Mouse (Mus musculus) hindbrain, embryonic 15.5 days (tissue): ENCODE data around the gene Cdk13. TPM values are rescaled to one million over a fixed set of nuclear protein-coding genes. Genes with fewer than 3 reads are reported as not detected.

ENCODE experiments used
- ATAC-seq: fragments of 200-750 bp; cut with Nextera tagmentation; 2 replicates; pipeline ENCODE4 v1.8.0; 2017; ENCODE audit warnings: low read depth, moderate number of reproducible peaks, moderate TSS enrichment; ENCODE audit not compliant: low FRiP score
- H3K27ac ChIP-seq: fragments of 300-500 bp; sonication (generic); replicated peaks from 2 replicates; pipeline ENCODE4 v1.5.1; 2015; ENCODE audit warnings: mild to moderate bottlenecking, inconsistent platforms
- H3K27me3 ChIP-seq: fragments of 300-500 bp; sonication (generic); 2 replicates; pipeline ENCODE4 v1.6.1; 2015; ENCODE audit warnings: control low read depth, inconsistent platforms
- H3K36me3 ChIP-seq: fragments of 300-500 bp; sonication (generic); 2 replicates; pipeline ENCODE4 v1.6.1; 2015; ENCODE audit warnings: control low read depth, inconsistent platforms
- H3K4me1 ChIP-seq: fragments of 300-500 bp; sonication (generic); replicated peaks from 2 replicates; pipeline ENCODE4 v1.6.1; 2015; ENCODE audit warnings: control low read depth, inconsistent platforms
- H3K4me2 ChIP-seq: fragments of 300-500 bp; sonication (generic); 2 replicates; pipeline ENCODE4 v1.6.1; 2015; ENCODE audit warnings: moderate library complexity, mild to moderate bottlenecking, inconsistent platforms
- H3K4me3 ChIP-seq: fragments of 300-500 bp; sonication (generic); 2 replicates; pipeline ENCODE4 v1.5.1; 2015; ENCODE audit warnings: mild to moderate bottlenecking, inconsistent platforms
- H3K9ac ChIP-seq: fragments of 300-500 bp; sonication (generic); 2 replicates; pipeline ENCODE4 v1.6.1; 2015; ENCODE audit warnings: inconsistent platforms
- H3K9me3 ChIP-seq: fragments of 300-500 bp; sonication (generic); 2 replicates; pipeline ENCODE4 v1.6.1; 2016; ENCODE audit warnings: control low read depth, inconsistent platforms
- WGBS: fragments of 180-500 bp; shearing (Covaris S2); methylation state at CpG from one replicate; pipeline ENCODE4 v1.1.7; 2015; 5-methylcytosine and 5-hydroxymethylcytosine counted together
- polyA plus RNA-seq: library from polyadenylated mRNA; unstranded; fragments of >200 nt; fragmentation: Nextera tagmentation; extraction: Ambion mirVana; gene quantifications from 2 replicates; pipeline ENCODE4 v1.2.1, GENCODE M21; 2015

The Cdk13 gene
- 13.8 and 15.7 TPM in 2 replicates for polyA plus RNA-seq

GRCm38 (mm10) chr13:17804909-17805613 lies at the start of gene Cdk13:
Gene Cdk13 (minus strand): TSS chr13:17805097.
- H3K9ac ChIP-seq = peak within 1 kb of the TSS; percentile 91
- WGBS = under 1% methylated on average over 74 of the region's 110 CpGs
- H3K9me3 ChIP-seq = no peaks in the 10 kb centered on the region

DNA sequence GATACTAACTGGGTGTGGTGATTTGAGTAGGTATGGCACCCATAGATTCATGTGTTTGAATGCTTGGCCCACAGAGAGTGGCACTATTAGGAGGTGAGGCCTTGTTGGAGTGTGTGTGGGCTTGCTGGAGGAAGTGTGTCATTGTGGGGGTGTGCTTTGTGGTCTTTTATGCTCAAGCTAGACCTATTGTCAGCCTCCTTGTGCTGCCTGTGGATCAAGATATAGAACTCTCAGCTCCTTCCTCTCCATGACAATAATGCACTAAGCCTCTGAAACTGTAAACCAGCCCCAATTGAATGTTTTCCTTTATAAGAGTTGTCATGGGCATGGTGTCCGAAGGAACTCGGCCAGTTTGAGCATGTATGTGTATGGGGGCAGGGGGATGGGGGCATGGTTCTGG lies 38.4 kb upstream of the Cdk13 start:
- Histone ChIP-seq H3K27me3 (no peaks in the 10 kb centered on the region), H3K9me3 (no peaks in the 10 kb centered on the region), H3K4me1 (no peaks in the 10 kb centered on the region), H3K4me3 (no peak overlapping the region), H3K36me3 (no peaks in the 10 kb centered on the region), H3K9ac (no peak overlapping the region), H3K4me2 (no peak overlapping the region), H3K27ac (no peak overlapping the region)
- no peak for ATAC-seq
- 73% methylated on average over 2 of the region's 2 CpGs for WGBS

More at GRCm38 (mm10) chr13:17804909-17805613, at the start of gene Cdk13:
- Histone ChIP-seq H3K27me3 (no peaks in the 10 kb centered on the region), H3K4me3 (peak within 1 kb of the TSS; percentile 99), H3K27ac (peak within 1 kb of the TSS; percentile 97), H3K4me1 (peaks cover 22% of the 10 kb centered on the region), H3K36me3 (no peaks in the 10 kb centered on the region), H3K4me2 (peak within 1 kb of the TSS; percentile 88)
- ATAC-seq = peak; percentile 98

DNA sequence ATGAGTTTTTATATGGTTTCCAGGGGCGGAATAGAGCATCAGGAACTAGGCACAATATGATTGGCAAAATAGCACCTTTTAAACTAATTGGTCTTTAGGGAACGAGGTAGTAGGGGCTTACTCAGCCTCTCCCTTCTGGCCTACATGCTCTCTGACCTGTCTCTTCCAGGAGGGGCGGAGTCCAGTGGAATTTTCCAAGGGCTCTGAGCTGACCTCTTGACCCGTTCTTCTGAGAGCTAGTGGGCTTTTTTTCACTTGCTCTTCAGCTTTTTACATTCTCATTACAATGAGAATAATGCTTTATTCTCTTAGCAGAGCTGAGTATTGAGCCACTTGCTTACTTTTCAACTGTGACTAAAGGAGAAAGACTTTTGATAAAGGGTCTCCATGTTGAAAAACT lies 37.9 kb upstream of the Cdk13 start:
- no peak overlapping the region for H3K27ac ChIP-seq
- no peak overlapping the region for H3K9ac ChIP-seq
- no peaks in the 10 kb centered on the region for H3K4me1 ChIP-seq
- no peaks in the 10 kb centered on the region for H3K27me3 ChIP-seq
- H3K4me3 ChIP-seq = no peak overlapping the region
- ATAC-seq = no peak
- no peak overlapping the region for H3K4me2 ChIP-seq
- no peaks in the 10 kb centered on the region for H3K9me3 ChIP-seq
- 24% methylated on average over 4 of the region's 4 CpGs for WGBS
- no peaks in the 10 kb centered on the region for H3K36me3 ChIP-seq

DNA sequence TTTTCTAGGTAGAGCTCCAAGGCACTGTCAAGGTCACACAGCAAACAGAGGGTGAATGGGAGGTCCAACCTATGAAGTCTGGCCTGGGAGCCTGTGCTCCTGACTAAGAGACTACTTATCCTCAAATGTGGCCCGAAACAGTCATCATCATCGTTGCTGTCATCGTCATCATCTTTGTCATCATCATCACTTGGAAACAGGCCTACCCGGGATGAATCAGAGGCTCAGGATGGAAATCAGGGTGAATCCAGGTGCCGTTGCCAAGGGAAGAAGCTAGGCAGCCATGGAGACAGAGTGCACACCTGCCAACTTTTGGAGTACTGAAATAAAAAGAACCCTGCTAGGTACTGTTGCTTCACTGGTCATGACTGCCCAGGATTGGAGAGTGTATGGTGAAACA lies 34.2 kb upstream of the Cdk13 start:
- no peaks in the 10 kb centered on the region for H3K36me3 ChIP-seq
- H3K4me2 ChIP-seq = no peak overlapping the region
- H3K27ac ChIP-seq = no peak overlapping the region
- H3K9me3 ChIP-seq = no peaks in the 10 kb centered on the region
- no peak for ATAC-seq
- no peak overlapping the region for H3K4me3 ChIP-seq
- no peaks in the 10 kb centered on the region for H3K4me1 ChIP-seq
- WGBS = 90% methylated on average over 5 of the region's 5 CpGs
- H3K9ac ChIP-seq = no peak overlapping the region
- no peaks in the 10 kb centered on the region for H3K27me3 ChIP-seq

DNA sequence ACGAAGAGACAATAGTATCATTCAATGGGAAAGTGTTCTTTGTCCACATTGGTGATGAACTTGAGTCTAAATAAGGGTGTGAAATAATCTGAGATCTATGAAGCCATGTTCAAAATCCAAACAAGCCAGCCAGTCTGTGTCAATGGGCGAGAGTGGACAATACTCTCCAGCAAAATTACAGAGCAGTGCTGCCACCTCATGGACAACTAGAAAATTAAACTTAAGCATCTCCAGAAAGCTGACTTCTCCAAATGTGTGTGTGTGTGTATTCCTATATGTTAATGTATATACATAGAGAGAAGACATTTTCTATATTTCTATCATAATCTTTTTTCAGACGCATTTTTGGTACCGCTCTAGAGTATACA lies 33.6 kb upstream of the Cdk13 start:
- H3K4me2 ChIP-seq = no peak overlapping the region
- no peak overlapping the region for H3K4me3 ChIP-seq
- H3K9me3 ChIP-seq = no peaks in the 10 kb centered on the region
- H3K27ac ChIP-seq = no peak overlapping the region
- WGBS = 36% methylated on average over 4 of the region's 4 CpGs
- H3K27me3 ChIP-seq = no peaks in the 10 kb centered on the region
- H3K36me3 ChIP-seq = no peaks in the 10 kb centered on the region
- ATAC-seq = peak; percentile 61; the same call in 1 of the 2 replicates
- H3K9ac ChIP-seq = no peak overlapping the region
- H3K4me1 ChIP-seq = no peaks in the 10 kb centered on the region

GRCm38 (mm10) chr13:17837610-17838483 lies 33.0 kb upstream of the Cdk13 start:
- no peaks in the 10 kb centered on the region for H3K9me3 ChIP-seq
- no peak overlapping the region for H3K4me2 ChIP-seq
- WGBS = 45% methylated on average over 16 of the region's 16 CpGs
- no peak overlapping the region for H3K27ac ChIP-seq
- ATAC-seq = peak; percentile 27; the same call in 1 of the 2 replicates
- no peaks in the 10 kb centered on the region for H3K36me3 ChIP-seq
- no peaks in the 10 kb centered on the region for H3K27me3 ChIP-seq
- H3K4me1 ChIP-seq = no peaks in the 10 kb centered on the region
- H3K4me3 ChIP-seq = no peak overlapping the region
- H3K9ac ChIP-seq = no peak overlapping the region

- Histone ChIP-seq H3K36me3 (no peaks in the 10 kb centered on the region), H3K27me3 (no peaks in the 10 kb centered on the region), H3K9ac (no peak overlapping the region), H3K9me3 (no peaks in the 10 kb centered on the region), H3K27ac (no peak overlapping the region), H3K4me3 (no peak overlapping the region), H3K4me2 (no peak overlapping the region), H3K4me1 (no peaks in the 10 kb centered on the region)
- 84% methylated on average over 7 of the region's 7 CpGs for WGBS
- no peak for ATAC-seq
Observed at GRCm38 (mm10) chr13:17836808-17837207, 31.9 kb upstream of the Cdk13 start.

- 87% methylated on average over 3 of the region's 3 CpGs for WGBS
- Histone ChIP-seq H3K9me3 (no peaks in the 10 kb centered on the region), H3K9ac (no peak overlapping the region), H3K27ac (no peak overlapping the region), H3K4me1 (no peaks in the 10 kb centered on the region), H3K36me3 (no peaks in the 10 kb centered on the region), H3K27me3 (no peaks in the 10 kb centered on the region), H3K4me2 (no peak overlapping the region), H3K4me3 (no peak overlapping the region)
- ATAC-seq = no peak
Observed at GRCm38 (mm10) chr13:17832940-17833339, 28.0 kb upstream of the Cdk13 start.

DNA sequence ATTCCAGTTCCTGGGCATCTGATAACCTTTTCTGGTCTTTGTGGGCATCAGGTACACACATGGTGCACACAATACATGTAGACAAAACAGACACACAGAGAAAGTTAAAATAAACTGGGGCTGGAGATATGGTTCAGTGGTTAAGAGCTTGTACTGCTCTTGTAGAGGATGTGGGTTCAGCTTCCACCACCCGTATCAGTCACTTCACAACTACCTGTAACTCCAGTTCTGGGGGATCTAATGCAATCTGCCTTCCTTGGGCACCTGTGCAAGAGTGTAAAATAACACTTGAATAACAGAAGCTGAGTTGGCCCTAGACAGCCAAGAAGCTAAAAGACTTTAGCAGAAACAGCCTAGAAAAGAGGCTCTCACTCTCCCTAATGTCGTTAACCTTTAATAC lies 12.3 kb upstream of the Cdk13 start:
- Histone ChIP-seq H3K4me3 (no peak overlapping the region), H3K27me3 (no peaks in the 10 kb centered on the region), H3K9ac (no peak overlapping the region), H3K27ac (no peak overlapping the region), H3K4me1 (no peaks in the 10 kb centered on the region), H3K36me3 (no peaks in the 10 kb centered on the region), H3K4me2 (no peak overlapping the region), H3K9me3 (no peaks in the 10 kb centered on the region)
- 93% methylated on average over 2 of the region's 2 CpGs for WGBS
- ATAC-seq = no peak

DNA sequence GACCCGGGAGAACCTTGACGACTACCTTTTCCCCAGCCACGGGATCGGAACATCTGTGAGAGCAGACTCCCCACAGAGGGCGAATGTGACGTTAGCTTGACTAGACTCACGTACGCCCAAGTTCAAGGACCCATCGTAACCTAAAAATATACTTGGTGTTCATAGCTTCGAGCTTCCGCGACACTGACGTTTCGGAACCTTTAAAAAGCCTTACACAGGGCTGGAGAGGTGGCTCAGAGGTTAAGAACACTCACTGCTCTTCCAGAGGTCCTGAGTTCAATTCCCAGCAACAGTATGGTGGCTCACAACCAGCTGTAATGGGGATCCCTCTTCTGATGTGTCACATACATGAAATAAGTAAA lies 698 bp upstream of the Cdk13 start:
- H3K9me3 ChIP-seq = no peaks in the 10 kb centered on the region
- H3K4me2 ChIP-seq = peak overlapping the region; percentile 67
- H3K36me3 ChIP-seq = no peaks in the 10 kb centered on the region
- peak overlapping the region; percentile 99 for H3K4me3 ChIP-seq
- peak overlapping the region; percentile 97 for H3K27ac ChIP-seq
- ATAC-seq = no peak
- peak overlapping the region; percentile 64 for H3K9ac ChIP-seq
- H3K27me3 ChIP-seq = no peaks in the 10 kb centered on the region
- WGBS = under 1% methylated on average over 14 of the region's 14 CpGs
- peaks cover 16% of the 10 kb centered on the region for H3K4me1 ChIP-seq

GRCm38 (mm10) chr13:17804058-17804841 lies 647 bp downstream of the Cdk13 start:
- WGBS = under 1% methylated on average over 96 of the region's 105 CpGs
- Histone ChIP-seq H3K27me3 (no peaks in the 10 kb centered on the region), H3K4me3 (peak overlapping the region; percentile 99), H3K9me3 (no peaks in the 10 kb centered on the region), H3K4me2 (peak overlapping the region; percentile 88), H3K4me1 (peaks cover 28% of the 10 kb centered on the region), H3K27ac (peak overlapping the region; percentile 97), H3K9ac (peak overlapping the region; percentile 91), H3K36me3 (no peaks in the 10 kb centered on the region)
- peak; percentile 24 for ATAC-seq
